Mouse (Mus musculus): ENCODE data around the gene Fcgrt. TPM values are rescaled to one million over a fixed set of nuclear protein-coding genes. Genes with fewer than 3 reads are reported as not detected.

Gene Fcgrt
- total and polyA plus RNA-seq, 3 experiments, result 0.27 to 1.7 TPM; not detected in 1

- Histone ChIP-seq H3K4me3 (ENCODE audit: control insufficient read depth in 1 of 2, insufficient read depth in 1 of 2, low read depth in 2 of 2, low read length in 2 of 2) (no peak overlapping the region), H3K9ac (ENCODE audit: control insufficient read depth, low read depth, low read length, poor library complexity, severe bottlenecking) (no peak overlapping the region; the same call in 1 of the 2 replicates), H3K27me3 (ENCODE audit: control insufficient read depth in 1 of 2, insufficient read depth in 2 of 2, low read length in 2 of 2) (no peaks in the 10 kb centered on the region), H3K36me3 (ENCODE audit: control insufficient read depth in 1 of 2, insufficient read depth in 2 of 2, low read length in 2 of 2) (peaks cover 0 to 21% of the 10 kb centered on the region in 2 experiments; a peak in 2 of 4 replicates), H3K79me2 (ENCODE audit: control insufficient read depth, insufficient read depth, low read length, poor library complexity) (peaks cover 12% of the 10 kb centered on the region), H3K9me3 (replicated peaks; ENCODE audit: insufficient read depth, low read length) (no peaks in the 10 kb centered on the region), H3K4me1 (ENCODE audit: control insufficient read depth in 1 of 2, insufficient read depth in 2 of 2, low read length in 2 of 2) (peaks cover 10 to 28% of the 10 kb centered on the region in 2 experiments), H3K27ac (ENCODE audit: control insufficient read depth, low read depth, low read length) (no peak overlapping the region)
- peak; percentile 84 for DNase-seq (ENCODE audit: low read depth, low spot score)
- TF ChIP-seq POLR2A (IDR thresholded peaks at IDR 0.05; ENCODE audit: control insufficient read depth in 1 of 2, insufficient read depth in 1 of 2, low read depth in 1 of 2, low read length in 2 of 2, poor library complexity in 1 of 2), result 0 out of 4 replicates have a peak, but pooled peaks of 1 of the 2 experiments have one; percentile 32
- no peak for TF ChIP-seq SMC3 (IDR thresholded peaks at IDR 0.05; ENCODE audit: low read depth, low read length)
- peak in 2 of 3 experiments; percentile 50 to 72; a peak in 4 of 6 replicates for TF ChIP-seq CTCF (IDR thresholded peaks at IDR 0.05 in 2 of 3, conservative IDR thresholded peaks at IDR 0.05 in 1 of 3; ENCODE audit: control insufficient read depth in 1 of 3, insufficient read depth in 1 of 3, low read depth in 2 of 3, low read length in 3 of 3, poor library complexity in 1 of 3, severe bottlenecking in 1 of 3)
These were observed 30.0 kb upstream of the Fcgrt start for GRCm38 (mm10) chr7:45133446-45134159.

GRCm38 (mm10) chr7:45131850-45132249 lies 28.2 kb upstream of the Fcgrt start:
- H3K36me3 ChIP-seq (ENCODE audit: control insufficient read depth in 1 of 2, insufficient read depth in 2 of 2, low read length in 2 of 2), result peaks cover 3 to 11% of the 10 kb centered on the region in 2 experiments; a peak in 3 of 4 replicates
- no peak overlapping the region for H3K4me3 ChIP-seq (ENCODE audit: control insufficient read depth in 1 of 2, insufficient read depth in 1 of 2, low read depth in 2 of 2, low read length in 2 of 2)
- H3K79me2 ChIP-seq (ENCODE audit: control insufficient read depth, insufficient read depth, low read length, poor library complexity), result peaks cover 30% of the 10 kb centered on the region
- TF ChIP-seq POLR2A (IDR thresholded peaks at IDR 0.05; ENCODE audit: control insufficient read depth in 1 of 2, insufficient read depth in 1 of 2, low read depth in 1 of 2, low read length in 2 of 2, poor library complexity in 1 of 2) (no peak), CHD1 (IDR thresholded peaks at IDR 0.05; ENCODE audit: low read depth, low read length) (no peak), NELFE (IDR thresholded peaks at IDR 0.05; ENCODE audit: low read depth, low read length) (no peak), ZC3H11A (IDR thresholded peaks at IDR 0.05; ENCODE audit: low read depth, low read length) (no peak), E2F4 (IDR thresholded peaks at IDR 0.05; ENCODE audit: borderline replicate concordance, low read depth, low read length) (no peak), RAD21 (IDR thresholded peaks at IDR 0.05; ENCODE audit: low read depth, low read length) (no peak)
- no peak for DNase-seq (ENCODE audit: low read depth, low spot score)
- no peak overlapping the region for H3K27ac ChIP-seq (ENCODE audit: control insufficient read depth, low read depth, low read length)
- H3K9me3 ChIP-seq (replicated peaks; ENCODE audit: insufficient read depth, low read length), result no peaks in the 10 kb centered on the region
- H3K9ac ChIP-seq (ENCODE audit: control insufficient read depth, low read depth, low read length, poor library complexity, severe bottlenecking), result no peak overlapping the region
- no peaks in the 10 kb centered on the region for H3K27me3 ChIP-seq (ENCODE audit: control insufficient read depth in 1 of 2, insufficient read depth in 2 of 2, low read length in 2 of 2)
- peaks cover 0 to 16% of the 10 kb centered on the region in 2 experiments; a peak in 3 of 4 replicates for H3K4me1 ChIP-seq (ENCODE audit: control insufficient read depth in 1 of 2, insufficient read depth in 2 of 2, low read length in 2 of 2)

GRCm38 (mm10) chr7:45129776-45130512 lies 26.3 kb upstream of the Fcgrt start:
- H3K4me1 ChIP-seq (ENCODE audit: control insufficient read depth in 1 of 2, insufficient read depth in 2 of 2, low read length in 2 of 2), result peaks cover 0 to 8% of the 10 kb centered on the region in 2 experiments; a peak in 2 of 4 replicates
- TF ChIP-seq NELFE (IDR thresholded peaks at IDR 0.05; ENCODE audit: low read depth, low read length) (no peak), GATA1 (IDR thresholded peaks at IDR 0.05; ENCODE audit: low read depth, low read length) (no peak), ELF1 (IDR thresholded peaks at IDR 0.05; ENCODE audit: low read depth, low read length) (no peak), TAL1 (IDR thresholded peaks at IDR 0.05; ENCODE audit: low read length) (no peak)
- peak overlapping the region; percentile 77 for H3K9ac ChIP-seq (ENCODE audit: control insufficient read depth, low read depth, low read length, poor library complexity, severe bottlenecking)
- peak overlapping the region; percentile 95 for H3K27ac ChIP-seq (ENCODE audit: control insufficient read depth, low read depth, low read length)
- peak overlapping the region; percentile 66 to 84 for H3K4me3 ChIP-seq (ENCODE audit: control insufficient read depth in 1 of 2, insufficient read depth in 1 of 2, low read depth in 2 of 2, low read length in 2 of 2)
- no peaks in the 10 kb centered on the region for H3K9me3 ChIP-seq (replicated peaks; ENCODE audit: insufficient read depth, low read length)
- peaks cover 11 to 12% of the 10 kb centered on the region in 2 experiments for H3K36me3 ChIP-seq (ENCODE audit: control insufficient read depth in 1 of 2, insufficient read depth in 2 of 2, low read length in 2 of 2)
- H3K27me3 ChIP-seq (ENCODE audit: control insufficient read depth in 1 of 2, insufficient read depth in 2 of 2, low read length in 2 of 2), result no peaks in the 10 kb centered on the region
- H3K79me2 ChIP-seq (ENCODE audit: control insufficient read depth, insufficient read depth, low read length, poor library complexity), result peaks cover 45% of the 10 kb centered on the region
- DNase-seq (ENCODE audit: low read depth, low spot score), result no peak
